Mouse (Mus musculus) brain, embryonic 18.5 days (tissue): ENCODE measurements around the gene Vps8.

ENCODE experiments used
- DNase-seq: peaks from one replicate; pipeline ENCODE4 v3.0.0-alpha.2; 2012; ENCODE audit warnings: low read depth, low spot score

Vps8 gene

DNA sequence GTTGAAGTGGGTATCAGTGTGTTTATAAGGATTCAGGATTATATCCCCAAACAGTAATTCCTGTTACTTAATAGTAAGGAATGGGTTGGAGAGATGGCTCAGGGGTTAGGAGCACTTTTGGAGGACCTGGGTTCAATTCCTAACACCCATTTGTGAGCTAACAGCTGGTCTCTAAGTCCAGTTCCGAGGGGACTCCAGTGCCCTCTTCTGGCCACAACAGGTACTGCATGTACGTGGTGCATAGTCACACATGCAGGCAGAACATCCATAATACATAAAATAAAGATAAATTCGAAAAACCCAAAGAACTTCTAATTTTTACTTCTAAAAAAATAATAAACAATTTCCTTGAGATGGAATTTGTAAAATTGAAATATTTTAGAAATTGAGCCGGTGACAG is 47.5 kb downstream of the Vps8 start:
- DNase-seq = no peak

DNA sequence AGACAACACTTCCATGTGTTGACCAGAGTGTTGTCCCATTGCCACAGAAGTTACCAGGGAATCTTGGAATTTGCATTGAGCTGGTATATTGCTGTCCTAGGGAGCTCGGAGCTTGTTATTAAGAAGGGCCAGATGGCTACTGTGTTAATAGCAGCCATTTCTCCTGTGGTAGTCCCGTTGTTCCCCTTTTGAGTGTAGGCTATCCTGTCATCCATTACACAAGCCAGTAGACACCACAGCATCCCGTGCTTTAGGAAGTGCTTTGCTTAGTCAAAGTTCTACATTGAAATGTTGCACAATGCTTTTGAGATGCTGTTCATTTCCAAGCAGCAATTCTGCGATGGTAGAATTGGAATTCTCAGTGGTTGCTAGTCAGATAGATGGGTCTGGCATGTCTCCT is 54.2 kb downstream of the Vps8 start:
- no peak for DNase-seq

DNA sequence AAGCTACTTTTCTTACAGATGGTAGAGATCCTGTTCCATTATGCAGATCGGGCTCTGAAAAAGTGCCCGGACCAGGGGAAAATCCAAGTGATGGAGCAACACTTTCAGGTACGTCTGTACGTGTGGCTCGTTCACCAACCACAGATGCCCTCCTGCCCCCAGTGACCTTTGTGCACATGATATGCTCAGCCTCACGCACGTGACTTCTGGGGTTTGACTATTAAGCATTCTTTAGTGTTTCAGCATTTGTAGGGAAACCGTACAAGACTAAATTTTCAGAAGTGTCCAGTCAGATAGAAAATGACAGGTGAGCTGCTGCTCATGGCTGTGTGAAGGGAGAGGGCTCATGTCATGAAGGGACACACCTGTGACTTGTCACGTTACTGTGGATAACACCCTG is 55.5 kb downstream of the Vps8 start:
- DNase-seq = no peak

DNA sequence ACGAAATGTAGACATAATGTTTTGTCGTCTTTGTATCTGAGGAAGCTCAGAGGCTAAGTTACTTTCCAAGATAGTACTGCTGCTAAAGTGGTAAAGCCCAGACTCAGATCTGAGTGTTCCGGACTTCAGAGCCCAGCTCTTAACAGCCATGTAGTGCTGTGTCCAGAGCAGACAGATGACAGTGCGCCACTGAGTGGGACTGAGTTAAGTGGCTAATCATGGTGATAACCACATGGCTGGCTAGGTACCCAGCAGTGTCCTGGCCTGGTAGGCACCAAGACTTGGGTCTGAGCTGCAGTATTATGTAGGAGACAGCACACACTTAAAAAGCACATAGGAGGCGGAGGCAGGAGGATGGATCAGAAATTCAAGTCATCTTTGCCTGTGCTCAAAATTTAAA is 60.9 kb downstream of the Vps8 start:
- DNase-seq = no peak

DNA sequence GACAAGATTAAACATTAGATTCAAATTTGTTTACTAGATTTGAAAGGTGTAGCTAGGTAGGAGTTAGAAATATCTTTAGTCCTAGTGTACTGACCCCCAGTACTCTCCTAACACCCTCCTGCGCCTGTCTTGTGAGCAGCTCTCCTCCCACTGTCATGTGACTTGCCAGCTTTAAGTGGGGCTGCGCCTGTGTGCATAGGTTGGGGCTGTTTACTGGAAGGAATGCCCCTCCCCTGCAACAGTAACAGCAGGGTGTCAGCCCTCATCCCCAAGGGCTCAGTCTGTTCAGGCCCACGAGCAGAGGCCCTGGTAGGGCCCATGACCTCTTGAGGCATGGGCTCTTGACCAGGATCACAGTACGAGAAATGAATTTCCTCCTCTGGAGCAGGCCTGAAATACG is 62.8 kb downstream of the Vps8 start:
- no peak for DNase-seq

DNA sequence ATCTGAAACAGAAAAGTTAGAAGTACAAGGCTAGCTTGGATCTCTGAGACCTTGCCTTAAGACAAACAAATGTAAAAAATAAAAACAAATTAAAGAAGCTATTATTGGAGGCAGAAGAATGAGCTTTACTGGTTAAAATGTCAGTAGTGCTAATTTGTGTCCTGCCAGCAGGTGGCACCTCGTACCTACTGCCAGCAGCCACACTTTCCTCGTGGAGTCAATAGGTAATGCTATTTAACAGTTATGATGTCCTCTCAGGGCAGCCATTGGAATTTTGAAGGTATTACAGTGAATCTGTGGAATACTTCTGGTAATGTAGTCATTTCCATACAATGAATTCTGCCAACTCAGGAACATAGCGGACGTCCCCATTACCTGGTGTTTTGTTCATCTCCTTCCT is 65.5 kb downstream of the Vps8 start:
- DNase-seq = peak; percentile 18

DNA sequence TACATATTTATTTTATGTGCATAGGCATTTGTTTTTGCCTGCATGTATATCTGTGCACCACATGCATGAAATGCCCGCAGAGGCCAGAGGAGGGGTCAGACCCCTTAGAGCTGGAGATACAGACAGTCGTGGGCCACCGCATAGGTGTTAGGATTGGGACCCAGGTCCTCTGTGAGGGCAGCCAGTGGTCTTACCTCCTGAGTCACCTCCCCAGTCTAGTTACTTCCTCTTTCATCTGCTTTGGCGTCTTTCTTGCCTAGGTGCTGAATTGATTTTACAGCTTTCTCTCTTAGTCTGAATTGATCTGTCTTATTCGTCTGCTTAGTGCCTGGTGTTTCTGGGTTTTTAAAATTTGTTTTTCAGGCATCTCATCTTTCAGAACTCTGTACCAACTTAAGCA is 69.4 kb downstream of the Vps8 start:
- no peak for DNase-seq

DNA sequence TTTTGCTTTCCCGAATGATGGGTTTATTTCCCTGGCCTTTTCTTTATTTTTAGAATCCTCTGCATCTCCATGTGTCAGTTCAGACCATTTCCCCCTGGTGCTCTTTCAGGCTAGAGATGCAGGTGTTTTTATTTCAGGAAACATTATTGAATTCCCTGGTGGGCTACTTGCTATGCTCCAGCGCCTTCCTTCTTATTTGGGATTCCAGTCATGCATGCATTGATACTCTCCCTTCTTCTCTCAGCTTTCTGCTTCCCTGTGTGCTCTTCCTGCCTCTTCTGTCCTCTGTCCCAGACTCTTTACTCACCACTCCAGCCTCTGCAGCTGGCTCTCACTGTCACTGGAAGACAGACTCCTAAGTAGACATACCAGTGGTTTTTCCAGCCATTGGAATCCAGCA is 70.0 kb downstream of the Vps8 start:
- DNase-seq = no peak

DNA sequence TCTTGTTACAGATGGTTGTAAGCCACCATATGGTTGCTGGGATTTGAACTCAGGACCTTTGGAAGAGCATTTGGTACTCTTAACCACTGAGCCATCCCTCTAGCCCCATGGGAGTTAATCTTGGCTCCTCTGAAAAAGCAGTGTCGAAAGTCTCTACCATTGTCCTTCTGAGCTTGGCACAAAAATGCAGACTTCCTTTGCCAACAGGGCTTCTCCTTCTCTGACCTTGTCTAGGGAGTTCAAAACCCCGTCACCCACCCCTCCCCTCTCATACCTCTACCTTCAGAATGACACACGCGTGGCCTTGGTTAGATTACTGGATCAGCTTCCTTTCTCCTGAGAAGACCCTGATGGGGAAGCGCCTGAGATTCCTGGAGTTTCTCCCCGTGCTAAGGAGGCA is 71.8 kb downstream of the Vps8 start:
- DNase-seq = no peak

DNA sequence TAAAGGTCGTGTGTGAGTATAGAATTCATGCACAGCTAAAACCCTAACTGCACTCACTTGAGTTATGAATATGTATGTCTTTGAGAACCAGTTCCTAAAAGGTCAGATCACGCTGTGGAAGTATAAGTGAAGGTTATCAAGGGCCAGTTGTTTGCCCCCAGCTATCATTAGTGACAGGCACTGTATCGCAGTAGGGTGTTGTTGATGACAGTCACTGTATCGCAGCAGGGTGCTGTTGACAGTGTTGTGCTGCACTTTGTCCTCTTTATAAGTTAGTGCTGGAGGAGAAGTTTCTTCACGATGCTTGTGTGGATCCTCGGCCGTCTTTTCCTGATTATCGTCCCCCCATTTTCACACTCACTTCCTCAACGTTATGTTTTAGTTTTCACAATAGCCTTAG is 73.9 kb downstream of the Vps8 start:
- DNase-seq = no peak

DNA sequence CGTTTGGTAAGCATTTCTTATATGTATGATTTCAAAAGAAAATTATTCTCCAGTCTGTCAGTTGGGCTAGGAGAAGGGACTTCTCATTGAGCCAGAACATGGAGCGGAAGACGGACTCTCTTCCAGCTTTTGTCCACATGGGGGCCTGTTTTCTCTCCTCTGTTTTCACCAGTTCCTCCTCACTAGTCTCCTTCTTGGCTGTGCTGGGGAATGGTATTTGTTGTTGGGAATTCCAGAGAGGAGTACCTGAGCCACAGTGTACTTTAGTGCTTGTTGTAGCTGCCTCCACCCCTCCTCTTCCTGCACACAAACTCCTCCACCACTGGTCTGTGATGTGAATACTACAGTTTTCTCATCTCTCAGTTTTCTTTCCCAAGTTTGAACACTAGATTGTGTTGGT is 74.7 kb downstream of the Vps8 start:
- no peak for DNase-seq

DNA sequence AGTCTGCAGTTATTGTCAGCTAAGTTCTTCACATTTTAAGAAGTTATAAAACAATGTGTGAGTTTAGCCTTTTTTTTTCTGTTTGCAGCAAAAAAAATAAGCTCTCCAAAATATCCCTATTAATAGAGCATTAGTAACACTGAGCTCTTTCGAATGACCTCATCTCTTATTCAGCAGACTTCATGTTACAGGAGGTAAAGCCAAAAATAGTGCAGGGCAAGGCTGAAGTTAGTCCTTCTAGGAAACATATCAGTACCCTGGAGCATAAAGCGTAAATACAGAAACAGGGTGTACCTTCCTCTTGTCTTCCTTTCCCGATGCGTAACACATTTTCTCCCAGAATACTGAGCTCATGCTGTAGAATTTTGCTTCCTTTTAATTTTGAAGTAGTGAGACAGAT is 76.1 kb downstream of the Vps8 start:
- DNase-seq = no peak

DNA sequence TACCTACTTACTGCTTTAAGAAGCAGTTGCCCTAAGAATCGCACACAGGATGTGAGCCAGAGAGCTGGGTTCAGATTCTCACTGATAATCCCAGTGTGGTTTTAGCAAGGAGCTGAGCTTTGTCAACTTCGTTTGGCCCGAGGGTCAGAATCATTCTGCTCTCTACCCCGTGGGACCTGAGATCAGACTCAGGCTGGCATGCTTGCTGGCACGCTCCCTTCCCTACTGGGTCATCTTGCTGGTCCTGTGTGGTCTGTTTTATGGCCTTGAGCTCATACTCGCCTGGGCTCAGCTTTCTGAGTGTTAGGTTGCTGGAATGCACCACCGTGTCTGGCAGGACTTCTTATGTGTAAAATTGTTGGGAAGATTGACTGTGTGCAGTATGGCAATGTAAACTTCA is 76.7 kb downstream of the Vps8 start:
- DNase-seq = no peak

DNA sequence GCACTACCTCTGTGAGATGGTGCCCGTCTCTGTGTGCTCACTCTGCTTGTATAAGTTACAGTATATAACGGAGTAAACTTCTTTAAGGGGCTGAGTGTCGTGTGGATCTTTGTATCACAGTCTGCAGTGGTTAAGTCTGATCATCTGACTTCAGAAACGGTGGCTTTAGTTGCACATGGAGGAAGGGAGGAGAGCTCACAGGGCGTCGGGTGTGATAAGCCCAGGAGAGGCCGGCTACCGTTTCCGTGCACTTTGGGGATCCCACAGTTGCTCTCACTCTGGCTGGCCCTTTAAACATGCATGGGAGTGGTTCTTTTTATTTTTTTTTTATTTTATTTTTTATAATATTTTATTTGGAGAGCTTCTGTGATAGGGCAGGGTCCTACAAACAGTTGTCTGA is 95.9 kb downstream of the Vps8 start:
- no peak for DNase-seq

DNA sequence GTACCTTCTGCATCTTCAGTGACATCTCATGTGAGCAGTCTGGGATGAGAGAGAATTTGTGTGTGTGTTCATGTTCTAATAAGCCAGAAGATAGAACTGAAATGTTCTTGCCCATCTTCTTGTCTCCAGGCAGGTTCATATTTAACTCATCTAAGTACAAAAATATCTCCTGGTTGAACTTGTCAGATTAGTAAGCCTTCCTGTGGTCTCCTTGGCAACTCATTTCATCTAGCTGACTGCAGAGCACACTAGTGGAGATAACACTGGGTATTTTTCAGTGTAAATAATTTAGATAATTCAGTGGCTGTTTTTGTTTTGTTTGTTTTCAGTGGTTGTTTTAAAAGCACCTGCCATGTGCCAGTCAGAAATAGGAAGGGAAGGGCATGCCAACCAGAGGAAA is 96.9 kb downstream of the Vps8 start:
- DNase-seq = no peak

DNA sequence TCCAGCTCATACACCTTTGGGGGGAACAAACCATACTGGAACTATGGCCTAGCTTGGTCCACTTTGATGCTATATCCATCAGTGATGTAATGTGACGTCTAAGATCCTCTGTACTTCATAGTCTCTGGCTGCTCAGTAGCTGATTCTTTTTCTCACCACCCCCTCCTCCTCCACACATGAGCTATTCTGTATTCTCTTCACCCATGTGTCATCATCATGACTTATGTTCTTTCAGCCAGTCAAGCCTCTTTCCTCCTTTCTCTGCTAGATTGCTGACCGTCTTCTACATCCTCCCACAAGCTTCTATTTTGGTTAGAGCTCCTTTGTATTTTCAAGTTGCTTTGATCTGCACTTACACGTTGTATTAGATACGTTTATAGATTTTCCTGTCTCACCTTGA is 100.8 kb downstream of the Vps8 start:
- DNase-seq = no peak

DNA sequence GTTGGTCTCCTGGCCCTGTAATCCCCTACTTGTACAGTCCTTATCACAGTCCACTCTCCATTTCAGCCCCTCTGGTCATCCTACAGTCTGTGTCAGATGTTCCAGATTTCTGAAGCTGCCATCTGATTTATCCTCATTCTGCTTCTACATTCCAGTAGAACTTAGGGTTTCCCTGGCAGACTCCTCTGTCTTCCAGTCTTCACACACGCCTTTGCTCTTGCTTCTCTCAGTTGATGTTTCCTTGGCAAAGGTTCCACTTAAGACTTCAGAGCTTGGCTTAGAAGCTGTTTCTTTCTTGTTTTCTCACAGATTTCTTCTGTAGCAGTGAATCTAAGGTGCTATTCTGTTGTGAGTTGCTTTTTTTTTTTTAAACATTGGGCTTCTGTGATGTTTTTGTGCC is 102.5 kb downstream of the Vps8 start:
- no peak for DNase-seq

DNA sequence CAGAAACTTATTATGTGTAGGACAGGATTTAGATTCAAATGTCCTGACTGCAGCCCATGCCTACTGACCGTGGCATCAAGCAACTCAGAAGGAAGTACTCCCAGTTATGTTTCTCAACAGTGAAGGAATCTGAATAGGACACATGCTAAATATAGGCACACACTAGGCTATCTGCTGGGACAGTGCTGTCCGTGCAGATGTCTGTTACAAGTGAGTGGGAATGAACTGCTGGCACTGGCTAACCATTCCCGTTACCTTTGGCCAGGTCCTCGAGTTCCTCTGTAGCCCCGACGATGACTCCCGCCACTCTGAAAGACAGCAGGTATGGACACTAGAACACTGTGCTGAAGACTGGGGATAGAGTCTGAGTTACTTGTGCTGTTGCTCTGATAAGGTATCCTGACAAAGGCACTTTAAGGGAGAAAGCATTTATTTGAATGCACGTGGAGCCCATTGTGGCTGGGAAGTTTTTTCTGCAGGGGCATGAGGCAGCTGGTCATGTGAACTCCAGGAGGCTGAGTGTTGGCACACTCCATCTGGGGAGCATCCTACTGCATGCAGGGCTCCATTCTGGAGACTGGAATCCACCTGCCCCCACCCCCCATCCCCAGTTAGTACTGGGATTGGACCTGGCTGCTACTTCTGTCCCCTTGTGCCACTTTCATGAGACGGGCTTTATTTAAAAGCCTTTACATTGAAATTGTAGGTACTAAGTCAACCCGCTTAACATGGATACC is 104.5 kb downstream of the Vps8 start:
- no peak for DNase-seq

DNA sequence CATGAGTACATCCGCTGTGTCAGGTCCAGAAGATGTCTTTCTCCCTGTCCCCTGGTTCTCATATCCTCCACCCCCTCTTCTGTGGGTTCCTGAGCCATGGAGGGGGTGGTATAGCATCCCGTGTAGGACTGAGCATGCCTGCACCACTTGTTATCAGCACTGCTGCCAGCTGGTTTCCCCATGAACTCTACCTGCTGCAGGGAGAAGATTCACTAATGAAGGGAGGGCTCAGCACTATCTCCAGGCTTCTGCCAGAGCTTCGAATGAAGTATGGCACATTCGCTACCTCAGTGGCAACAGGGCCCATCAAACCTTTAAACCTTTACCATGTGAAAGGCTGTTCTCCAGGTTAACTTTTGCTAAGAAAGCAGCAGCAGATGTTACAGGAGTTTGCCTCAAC is 110.6 kb downstream of the Vps8 start:
- no peak for DNase-seq

DNA sequence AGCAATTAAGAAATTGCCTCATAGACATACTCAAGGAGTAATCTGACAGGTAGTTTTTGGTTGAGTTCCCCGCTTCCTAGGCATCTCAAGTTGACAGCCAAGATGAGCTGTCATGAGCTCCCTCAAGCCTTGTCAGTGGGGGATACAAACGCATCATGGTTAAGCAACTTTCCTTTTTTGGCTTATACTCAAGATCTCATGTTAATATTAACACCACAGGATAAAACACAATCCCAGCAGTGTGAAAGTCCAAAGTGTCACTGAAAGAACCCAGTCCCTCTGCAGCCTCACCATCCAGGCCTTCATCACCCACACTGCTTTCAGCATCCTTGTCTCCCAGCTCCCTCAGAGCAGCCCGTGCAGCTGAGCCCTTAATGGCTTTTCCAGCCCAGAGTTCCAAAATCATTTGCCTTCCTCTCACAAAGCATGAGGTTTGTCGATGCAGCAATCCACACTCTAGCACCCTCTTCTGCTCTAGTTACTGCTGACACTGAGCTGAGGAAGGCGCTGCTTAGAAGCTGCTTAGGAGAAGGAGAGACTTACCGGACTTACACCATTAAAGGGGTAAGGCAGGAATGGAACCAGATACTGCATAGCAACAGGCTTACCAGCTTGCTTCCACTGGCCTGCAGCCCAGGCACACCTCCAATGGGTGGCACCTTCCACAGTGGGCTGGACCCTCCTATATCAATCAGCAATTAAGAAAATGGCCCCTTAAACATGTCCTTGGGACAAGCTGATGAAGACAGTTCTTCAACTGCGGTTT is 113.5 kb downstream of the Vps8 start:
- no peak for DNase-seq

DNA sequence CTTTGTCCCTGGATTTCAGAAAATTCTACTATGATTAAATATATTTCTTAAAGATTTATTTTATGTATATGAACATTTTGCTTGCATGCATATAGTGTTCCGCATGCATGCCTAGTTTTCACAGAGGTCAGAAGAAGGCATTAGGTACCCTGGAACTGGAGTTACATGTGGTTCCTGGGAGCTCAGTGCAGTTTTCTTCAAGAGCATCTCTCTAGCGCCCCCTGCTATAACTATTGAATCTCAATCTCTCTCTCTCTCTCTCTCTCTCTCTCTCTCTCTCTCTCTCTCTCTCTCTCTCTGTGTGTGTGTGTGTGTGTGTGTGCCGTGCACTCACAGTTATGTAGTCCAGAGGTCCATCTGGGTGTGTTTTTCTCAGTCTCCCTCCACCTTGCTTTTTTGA is 114.4 kb downstream of the Vps8 start:
- DNase-seq = no peak

DNA sequence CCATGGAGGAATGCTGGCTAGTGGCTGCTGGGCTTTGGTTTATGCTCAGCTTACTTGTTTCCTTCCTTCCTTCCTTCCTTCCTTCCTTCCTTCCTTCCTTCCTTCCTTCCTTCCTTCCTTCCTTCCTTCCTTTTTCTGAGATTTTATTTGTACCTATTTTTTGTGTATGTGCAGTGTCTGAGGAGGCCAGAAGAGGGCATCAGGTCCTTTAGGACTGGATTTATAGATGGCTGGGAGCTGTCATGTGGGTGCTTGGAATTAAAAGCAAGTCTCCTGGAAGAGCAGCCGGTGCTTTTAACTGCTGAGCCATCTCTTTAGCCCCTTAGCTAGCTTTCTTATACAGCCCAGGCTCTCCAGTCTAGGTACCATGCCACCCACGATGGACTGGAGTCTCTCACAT is 116.0 kb downstream of the Vps8 start:
- DNase-seq = no peak

DNA sequence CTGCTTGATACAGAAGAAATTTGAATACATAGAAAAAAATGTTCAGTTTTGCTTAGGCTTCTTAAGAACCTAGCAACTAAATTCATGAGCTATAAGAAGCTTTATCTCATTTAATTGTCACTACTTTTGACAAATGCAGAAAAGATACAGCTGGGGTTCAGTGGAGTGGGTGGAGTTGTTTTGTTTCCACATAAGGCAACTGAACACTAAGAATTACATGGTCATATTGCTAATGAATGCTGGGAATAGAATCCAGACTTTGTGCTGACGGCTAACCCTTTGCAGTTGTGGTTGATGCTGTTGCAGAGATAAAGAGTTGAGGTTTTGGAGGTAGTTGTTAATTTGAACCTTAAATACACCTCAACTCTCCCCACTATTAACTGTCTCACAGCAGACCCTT is 119.6 kb downstream of the Vps8 start:
- DNase-seq = no peak

DNA sequence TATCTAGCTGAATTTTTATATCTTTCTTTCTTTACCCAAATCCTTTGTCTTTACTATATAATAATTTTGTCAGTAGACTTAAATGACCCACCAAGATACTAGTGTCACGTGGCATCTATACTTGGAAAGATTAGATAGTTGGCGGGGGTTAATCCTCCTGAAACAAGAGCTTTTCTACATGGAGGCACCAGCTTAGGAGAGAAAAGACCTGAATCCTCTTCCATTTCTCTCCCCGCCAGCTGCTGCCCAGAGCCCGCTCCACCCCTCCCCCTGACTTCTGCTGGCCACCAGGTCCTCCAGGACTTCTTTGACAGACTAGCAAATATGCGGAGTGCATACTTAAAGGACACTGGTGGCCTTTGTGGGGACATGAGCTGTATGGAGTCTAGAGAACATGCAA is 124.5 kb downstream of the Vps8 start:
- no peak for DNase-seq
